Mouse (Mus musculus) embryonic fibroblast, embryonic 13.5 days (primary cell): Measurements from ENCODE around the gene 4930432K21Rik. TPM values are rescaled to one million over a fixed set of nuclear protein-coding genes. Genes with fewer than 3 reads are reported as not detected.

ENCODE experiments used
- H3K27ac ChIP-seq: 2 replicates; pipeline ENCODE4 v1.5.1; 2012; ENCODE audit warnings: low read length, control low read depth, inconsistent platforms; ENCODE audit not compliant: insufficient read depth
- H3K4me1 ChIP-seq: 2 replicates; pipeline ENCODE4 v1.6.1; 2011; ENCODE audit warnings: low read length; ENCODE audit not compliant: control insufficient read depth, insufficient read depth
- H3K4me3 ChIP-seq: 2 replicates; pipeline ENCODE4 v1.5.1; 2011; ENCODE audit warnings: mild to moderate bottlenecking, control low read depth, low read length; ENCODE audit not compliant: insufficient read depth
- CTCF ChIP-seq: IDR thresholded peaks from 2 replicates; pipeline ENCODE4 v1.5.1; 2011; ENCODE audit warnings: mild to moderate bottlenecking, control low read depth, low read length, moderate library complexity, borderline replicate concordance; ENCODE audit not compliant: insufficient read depth
- POLR2A ChIP-seq: IDR thresholded peaks from 2 replicates; pipeline ENCODE4 v1.6.1; 2011; ENCODE audit warnings: low read depth, mild to moderate bottlenecking, control low read depth, low read length, moderate library complexity
- polyA plus RNA-seq: library from polyadenylated mRNA; stranded (reverse); fragments of >200 nt; gene quantifications from 2 replicates; pipeline ENCODE4 v1.2.4, GENCODE M21; 2011; ENCODE audit warnings: low read depth; ENCODE audit not compliant: missing spikeins, insufficient read length

4930432K21Rik gene
- polyA plus RNA-seq, 1 experiment: 0.95 TPM

DNA sequence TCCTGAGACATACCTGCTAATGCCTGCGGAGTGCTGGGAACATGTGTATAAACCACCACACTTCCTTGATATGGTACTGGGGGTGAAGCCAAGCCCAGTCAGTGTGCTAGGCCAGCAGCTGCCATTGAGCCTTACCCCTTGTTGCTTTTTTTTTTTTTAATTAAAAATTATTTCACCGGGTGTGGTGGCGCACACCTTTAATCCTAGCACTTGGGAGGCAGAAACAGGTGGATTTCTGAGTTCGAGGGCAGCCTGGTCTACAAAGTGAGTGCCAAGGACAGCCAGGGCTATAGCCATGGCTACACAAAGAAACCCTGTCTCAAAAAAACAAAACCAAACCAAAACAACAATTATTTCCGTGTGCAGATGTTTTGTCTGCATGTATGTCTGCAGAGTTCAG is 57.2 kb downstream of the 4930432K21Rik start:
- Histone ChIP-seq H3K4me3 (no peak overlapping the region), H3K4me1 (no peaks in the 10 kb centered on the region; the same call in 1 of the 2 replicates), H3K27ac (no peak overlapping the region)
- TF ChIP-seq POLR2A (no peak), CTCF (no peak)

DNA sequence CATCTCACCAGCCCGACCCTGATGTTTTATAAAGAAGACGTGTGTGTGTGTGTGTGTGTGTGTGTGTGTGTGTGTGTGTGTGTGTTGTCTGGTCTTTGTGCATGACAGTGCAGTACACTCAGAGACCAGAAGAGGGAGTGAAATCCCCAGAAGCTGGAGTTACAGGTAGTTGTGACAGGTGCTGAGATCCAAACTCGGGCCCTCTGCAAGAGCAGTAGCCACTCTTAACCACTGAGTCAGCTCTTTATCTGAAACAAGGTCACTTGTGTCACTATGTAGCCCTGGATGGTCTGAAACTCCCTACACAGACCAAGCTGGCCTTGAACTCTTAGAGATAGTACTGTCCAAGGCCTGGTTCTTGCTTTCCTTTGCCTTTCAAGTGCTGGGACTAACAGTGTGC is 58.8 kb downstream of the 4930432K21Rik start:
- Histone ChIP-seq H3K27ac (no peak overlapping the region), H3K4me3 (no peak overlapping the region), H3K4me1 (no peaks in the 10 kb centered on the region; the same call in 1 of the 2 replicates)
- TF ChIP-seq POLR2A (no peak), CTCF (no peak)

DNA sequence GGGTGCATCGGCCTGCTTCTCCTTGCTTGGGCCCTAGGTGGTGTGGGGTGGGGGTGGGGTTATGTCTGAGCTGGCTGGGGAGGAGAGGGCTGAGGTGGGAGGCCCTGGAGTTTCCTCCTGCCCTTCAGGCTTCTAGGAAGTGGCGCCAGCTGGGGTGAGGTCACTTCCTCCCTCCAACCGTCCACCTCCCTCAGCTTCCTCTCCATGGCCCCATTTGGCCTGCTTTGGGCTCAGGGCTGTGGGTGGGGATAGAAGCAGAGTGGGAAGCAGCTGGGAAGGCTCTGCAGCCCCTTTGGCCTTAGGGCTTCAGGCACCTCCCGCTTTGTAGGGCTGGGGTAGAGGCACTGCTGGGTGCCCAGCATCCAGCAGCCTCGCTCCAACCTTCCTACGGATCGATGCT is 60.0 kb downstream of the 4930432K21Rik start:
- peak overlapping the region; percentile 11; the same call in 1 of the 2 replicates for H3K27ac ChIP-seq

GRCm38 (mm10) chr8:84208381-84209380 is 60.9 kb downstream of the 4930432K21Rik start:
- Histone ChIP-seq H3K4me1 (no peaks in the 10 kb centered on the region; the same call in 1 of the 2 replicates), H3K4me3 (no peak overlapping the region), H3K27ac (peak overlapping the region; percentile 11; the same call in 1 of the 2 replicates)
- TF ChIP-seq CTCF (no peak), POLR2A (no peak)

More for the DNA sequence above, 60.0 kb downstream of the 4930432K21Rik start:
- H3K4me1 ChIP-seq: no peaks in the 10 kb centered on the region; the same call in 1 of the 2 replicates
- no peak for TF ChIP-seq CTCF
- no peak for TF ChIP-seq POLR2A
- H3K4me3 ChIP-seq: no peak overlapping the region

- Histone ChIP-seq H3K4me3 (no peak overlapping the region), H3K4me1 (no peaks in the 10 kb centered on the region; the same call in 1 of the 2 replicates), H3K27ac (no peak overlapping the region)
- TF ChIP-seq CTCF: peak; percentile 65
- TF ChIP-seq POLR2A: no peak
Observed at GRCm38 (mm10) chr8:84210167-84210791, 62.5 kb downstream of the 4930432K21Rik start.

- TF ChIP-seq CTCF: no peak
- TF ChIP-seq POLR2A: no peak
- Histone ChIP-seq H3K4me1 (no peaks in the 10 kb centered on the region; the same call in 1 of the 2 replicates), H3K27ac (no peak overlapping the region), H3K4me3 (no peak overlapping the region)
Observed at GRCm38 (mm10) chr8:84211202-84211601, 63.4 kb downstream of the 4930432K21Rik start.

- Histone ChIP-seq H3K4me1 (no peaks in the 10 kb centered on the region; the same call in 1 of the 2 replicates), H3K4me3 (no peak overlapping the region), H3K27ac (no peak overlapping the region)
- no peak for TF ChIP-seq POLR2A
- TF ChIP-seq CTCF: no peak
Observed at GRCm38 (mm10) chr8:84211881-84212563, 64.2 kb downstream of the 4930432K21Rik start.

DNA sequence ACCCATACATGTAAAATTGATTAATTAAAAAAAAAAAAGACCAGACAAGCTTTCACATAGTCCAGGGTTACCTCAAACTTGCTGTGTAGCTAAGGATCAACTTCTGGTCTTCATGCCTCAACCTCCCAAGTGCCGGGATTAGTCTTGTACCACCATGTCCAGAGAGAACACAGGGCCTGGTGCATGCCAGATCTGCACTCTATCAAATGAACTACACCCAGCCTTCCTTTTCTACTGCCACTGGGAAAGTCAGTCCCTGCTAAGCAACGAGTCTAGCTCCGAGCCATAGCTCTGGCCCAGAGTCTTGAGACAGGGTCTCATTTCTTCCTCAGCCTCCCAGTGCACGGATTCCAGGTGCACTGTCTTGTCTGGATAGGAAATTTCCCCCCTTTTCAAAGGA is 65.5 kb downstream of the 4930432K21Rik start:
- Histone ChIP-seq H3K4me1 (no peaks in the 10 kb centered on the region), H3K4me3 (no peak overlapping the region), H3K27ac (no peak overlapping the region)
- TF ChIP-seq POLR2A: no peak
- TF ChIP-seq CTCF: no peak

- Histone ChIP-seq H3K27ac (no peak overlapping the region), H3K4me3 (no peak overlapping the region), H3K4me1 (no peaks in the 10 kb centered on the region)
- no peak for TF ChIP-seq CTCF
- TF ChIP-seq POLR2A: no peak
Observed at GRCm38 (mm10) chr8:84217206-84217605, 69.4 kb downstream of the 4930432K21Rik start.
